Mouse (Mus musculus): Measurements from ENCODE around the gene Spred2. TPM values are rescaled to one million over a fixed set of nuclear protein-coding genes. Genes with fewer than 3 reads are reported as not detected.
"Not testable (repeated sequence)": the region's sequence is repeated elsewhere in the genome, so short reads cannot be mapped to it uniquely, and the experiment has no call there.

The Spred2 gene
- polyA plus RNA-seq, 1 experiment from 2014 or later: 4.7 TPM

DNA sequence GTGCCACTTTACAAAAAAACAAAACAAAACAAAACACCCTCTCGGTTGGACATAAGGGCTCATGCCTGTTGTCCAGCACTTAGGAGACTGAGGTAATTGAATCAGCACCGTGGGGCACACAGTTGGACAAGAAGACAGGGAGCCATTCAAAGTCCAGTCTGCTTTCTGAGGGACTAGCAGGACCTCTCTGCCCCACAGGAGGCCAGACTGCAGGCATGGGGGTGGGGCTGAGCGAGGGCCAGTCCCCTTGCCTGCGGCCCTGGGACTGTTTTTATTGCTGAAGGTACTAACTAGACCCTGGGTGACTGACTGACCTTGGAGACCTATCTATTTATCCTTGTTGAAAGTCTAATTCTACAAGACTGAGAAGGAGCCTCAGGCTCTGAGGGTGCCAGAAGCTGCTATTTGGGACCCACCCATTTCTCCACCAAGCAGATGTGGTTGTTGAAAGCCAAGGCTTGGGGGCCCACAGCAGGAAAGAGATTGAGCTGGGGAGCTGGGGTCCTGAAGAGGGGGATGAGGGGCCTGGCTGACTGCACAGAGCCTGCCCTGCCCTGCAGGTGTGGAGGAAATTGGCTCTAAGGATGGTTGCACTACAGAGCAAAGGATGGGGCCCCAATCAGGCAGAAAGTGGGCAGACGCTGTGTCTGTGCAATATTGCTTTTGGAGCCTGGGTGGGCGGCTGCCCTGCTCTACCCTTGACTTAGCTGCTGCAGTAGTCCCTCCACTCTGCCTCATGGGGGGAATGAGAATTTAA lies 117.2 kb downstream of the Spred2 start:
- Histone ChIP-seq H3K27ac (peak overlapping the region; percentile 25), H3K4me3 (no peak overlapping the region), H3K4me1 (replicated peaks) (peaks cover 30% of the 10 kb centered on the region), H3K9me3 (no peaks in the 10 kb centered on the region), H3K27me3 (ENCODE audit: insufficient read depth, poor library complexity, severe bottlenecking) (no peaks in the 10 kb centered on the region), H3K36me3 (no peaks in the 10 kb centered on the region)
- no peak for DNase-seq (ENCODE audit: low spot score)
- 20% methylated on average over 6 of the region's 6 CpGs for WGBS

DNA sequence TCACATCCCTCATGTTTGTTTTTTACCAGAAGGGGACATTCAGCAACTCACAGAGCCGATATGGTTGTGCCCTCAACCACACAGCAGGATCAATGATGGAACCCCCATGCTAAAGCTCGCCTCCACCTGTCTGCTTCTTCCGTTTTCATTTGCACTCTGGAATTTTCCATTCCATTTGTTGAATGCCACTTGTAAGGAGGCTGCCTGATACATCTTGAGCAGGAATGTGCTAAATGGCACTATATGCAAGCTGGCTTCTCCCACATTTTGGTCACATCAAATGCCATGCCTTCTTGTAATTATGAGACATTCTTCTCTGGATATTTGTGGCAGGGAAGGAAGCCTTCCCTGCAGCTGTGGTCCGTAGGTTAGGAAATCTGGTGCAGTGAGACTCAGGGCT lies 117.9 kb downstream of the Spred2 start:
- H3K9me3 ChIP-seq: no peaks in the 10 kb centered on the region
- no peak overlapping the region for H3K27ac ChIP-seq
- peaks cover 30% of the 10 kb centered on the region for H3K4me1 ChIP-seq (replicated peaks)
- H3K36me3 ChIP-seq: no peaks in the 10 kb centered on the region
- H3K4me3 ChIP-seq: no peak overlapping the region
- 64% methylated on average over 4 of the region's 4 CpGs for whole genome bisulfite sequencing
- H3K27me3 ChIP-seq (ENCODE audit: insufficient read depth, poor library complexity, severe bottlenecking): no peaks in the 10 kb centered on the region
- DNase-seq (ENCODE audit: low spot score): no peak

DNA sequence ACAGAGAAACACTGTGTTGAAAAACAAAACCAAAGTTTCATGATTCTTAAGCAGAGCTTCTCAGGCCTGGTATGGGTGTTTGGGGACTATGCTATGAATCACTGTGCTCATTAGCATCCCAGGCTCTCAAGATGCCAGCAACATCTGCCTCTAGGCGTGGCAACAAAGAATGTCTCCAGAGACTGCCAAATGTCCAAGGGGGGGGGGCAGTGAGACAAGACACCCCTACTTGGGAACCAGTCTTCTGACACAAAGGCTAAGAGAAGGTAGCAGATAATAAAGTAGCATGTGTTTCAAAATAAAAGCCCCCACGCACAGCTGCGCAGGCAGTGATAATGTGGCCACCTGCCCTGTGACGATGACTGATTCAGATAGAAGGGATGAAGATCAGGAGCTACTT lies 119.1 kb downstream of the Spred2 start:
- WGBS: 82% methylated on average over 4 of the region's 4 CpGs
- peaks cover 30% of the 10 kb centered on the region for H3K4me1 ChIP-seq (replicated peaks)

DNA sequence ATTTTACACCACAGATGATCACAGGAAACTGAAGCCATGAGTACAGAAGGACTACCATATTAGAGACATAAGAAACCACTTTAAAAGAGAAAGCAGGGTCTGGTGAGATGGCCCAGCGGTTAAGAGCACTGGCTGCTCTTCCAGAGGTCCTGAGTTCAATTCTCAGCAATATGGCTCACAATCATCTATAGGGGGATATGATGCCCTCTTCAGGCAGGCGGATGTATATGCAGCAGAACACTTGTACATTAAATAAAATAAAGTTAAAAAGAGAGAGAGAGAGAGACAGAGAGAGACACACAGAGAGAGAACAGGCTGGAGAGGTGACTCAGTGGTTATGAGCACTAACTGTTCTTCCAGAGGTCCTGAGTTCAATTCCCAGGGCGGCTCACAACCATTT lies 121.4 kb downstream of the Spred2 start:
- 63% methylated on average over 3 of the region's 3 CpGs for WGBS
- Histone ChIP-seq H3K27me3 (ENCODE audit: insufficient read depth, poor library complexity, severe bottlenecking) (no peaks in the 10 kb centered on the region), H3K4me3 (no peak overlapping the region), H3K9me3 (no peaks in the 10 kb centered on the region), H3K27ac (no peak overlapping the region), H3K36me3 (no peaks in the 10 kb centered on the region), H3K4me1 (replicated peaks) (peaks cover 25% of the 10 kb centered on the region)
- no peak for DNase-seq (ENCODE audit: low spot score)

More for the DNA sequence above, 119.1 kb downstream of the Spred2 start:
- Histone ChIP-seq H3K27me3 (ENCODE audit: insufficient read depth, poor library complexity, severe bottlenecking) (no peaks in the 10 kb centered on the region), H3K27ac (no peak overlapping the region), H3K9me3 (no peaks in the 10 kb centered on the region), H3K36me3 (no peaks in the 10 kb centered on the region), H3K4me3 (no peak overlapping the region)
- no peak for DNase-seq (ENCODE audit: low spot score)

DNA sequence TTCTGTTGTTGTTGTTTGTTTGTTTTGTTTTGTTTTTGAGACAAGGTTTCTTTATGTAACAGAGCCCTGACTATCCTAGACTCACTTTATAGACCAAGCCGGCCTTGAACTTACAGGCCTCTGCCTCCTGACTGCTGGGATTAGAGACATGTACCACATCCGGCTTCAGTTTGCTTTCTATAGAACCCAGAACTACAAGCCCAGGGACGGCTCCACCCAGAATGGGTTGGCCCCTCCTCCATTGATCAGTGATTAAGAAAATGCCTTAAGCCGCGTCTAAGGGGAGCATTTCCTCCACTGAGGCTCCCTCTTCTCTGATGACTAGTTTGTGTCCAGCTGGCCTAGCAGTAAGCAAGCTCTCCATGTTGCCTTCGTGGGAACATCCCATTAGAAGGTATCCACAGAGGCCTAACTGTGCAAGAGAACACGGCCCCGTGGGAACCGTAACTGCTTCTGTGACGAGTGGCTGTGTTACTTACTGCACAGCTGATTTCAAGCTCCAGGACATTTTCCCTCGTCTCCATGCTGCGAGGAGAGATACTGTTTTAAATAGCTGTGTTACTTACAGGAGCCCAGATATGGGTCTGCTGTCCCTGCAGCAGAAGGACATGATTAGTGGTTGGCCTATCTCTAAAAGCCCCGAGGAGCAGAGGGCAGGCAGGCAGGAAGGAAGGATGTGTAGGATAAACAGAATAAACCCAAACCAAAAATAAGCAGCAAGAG lies 128.8 kb downstream of the Spred2 start:
- no peaks in the 10 kb centered on the region; the same call in 1 of the 2 replicates for H3K4me1 ChIP-seq (replicated peaks)
- peak overlapping the region; percentile 1; the same call in 1 of the 2 replicates for H3K27ac ChIP-seq
- peaks cover 25% of the 10 kb centered on the region for H3K36me3 ChIP-seq
- WGBS: 69% methylated on average over 13 of the region's 13 CpGs
- DNase-seq (ENCODE audit: low spot score): no peak
- H3K9me3 ChIP-seq: no peaks in the 10 kb centered on the region
- H3K4me3 ChIP-seq: no peak overlapping the region
- no peaks in the 10 kb centered on the region for H3K27me3 ChIP-seq (ENCODE audit: insufficient read depth, poor library complexity, severe bottlenecking)

DNA sequence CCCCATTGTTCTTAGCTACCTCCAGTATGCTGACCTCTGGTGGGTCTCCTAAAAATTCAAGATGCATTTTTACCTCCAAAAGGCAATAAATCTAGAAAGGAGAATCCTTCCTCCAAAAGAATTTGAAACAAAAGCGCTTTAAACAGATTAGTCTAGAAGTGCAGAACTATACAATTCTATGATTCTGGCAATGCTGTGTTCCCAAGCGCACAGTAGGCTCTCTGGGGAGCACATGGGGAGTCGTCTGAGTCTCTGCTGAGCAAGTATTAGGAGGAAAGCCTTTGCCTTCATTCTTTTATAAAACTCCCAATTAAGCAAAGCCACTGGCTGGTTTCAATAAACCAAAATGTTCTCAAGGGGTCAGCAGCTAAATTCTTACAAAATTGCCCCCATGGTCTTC lies 129.8 kb downstream of the Spred2 start:
- no peak overlapping the region for H3K4me3 ChIP-seq
- no peak overlapping the region for H3K27ac ChIP-seq
- H3K4me1 ChIP-seq (replicated peaks): no peaks in the 10 kb centered on the region; the same call in 1 of the 2 replicates
- WGBS: 76% methylated on average over 3 of the region's 3 CpGs
- peaks cover 31% of the 10 kb centered on the region for H3K36me3 ChIP-seq
- no peaks in the 10 kb centered on the region for H3K9me3 ChIP-seq
- no peak for DNase-seq (ENCODE audit: low spot score)
- H3K27me3 ChIP-seq (ENCODE audit: insufficient read depth, poor library complexity, severe bottlenecking): no peaks in the 10 kb centered on the region

DNA sequence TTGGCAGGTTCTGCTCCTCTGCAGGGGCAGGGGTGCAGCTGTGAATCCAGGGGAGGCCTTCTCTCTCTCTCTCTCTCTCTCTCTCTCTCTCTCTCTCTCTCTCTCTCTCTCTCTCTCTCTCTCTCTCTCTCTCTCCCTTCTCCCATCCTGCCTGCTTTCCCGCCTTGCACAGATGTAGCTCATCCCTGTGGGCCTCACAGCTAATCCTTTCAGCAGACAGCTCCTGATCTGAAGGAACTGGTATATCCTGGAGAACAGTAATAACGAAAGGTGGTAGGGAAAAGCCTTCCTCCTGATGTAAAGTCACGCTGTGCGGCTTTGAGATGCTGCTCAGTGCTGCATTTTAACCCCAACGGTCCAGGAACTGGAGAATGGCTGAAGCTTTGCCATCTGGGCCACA lies 130.4 kb downstream of the Spred2 start:
- Histone ChIP-seq H3K4me1 (replicated peaks) (no peaks in the 10 kb centered on the region; the same call in 1 of the 2 replicates), H3K27ac (no peak overlapping the region), H3K4me3 (no peak overlapping the region), H3K27me3 (ENCODE audit: insufficient read depth, poor library complexity, severe bottlenecking) (no peaks in the 10 kb centered on the region), H3K9me3 (no peaks in the 10 kb centered on the region), H3K36me3 (peaks cover 37% of the 10 kb centered on the region)
- WGBS: 57% methylated on average over 5 of the region's 5 CpGs
- no peak for DNase-seq (ENCODE audit: low spot score)

DNA sequence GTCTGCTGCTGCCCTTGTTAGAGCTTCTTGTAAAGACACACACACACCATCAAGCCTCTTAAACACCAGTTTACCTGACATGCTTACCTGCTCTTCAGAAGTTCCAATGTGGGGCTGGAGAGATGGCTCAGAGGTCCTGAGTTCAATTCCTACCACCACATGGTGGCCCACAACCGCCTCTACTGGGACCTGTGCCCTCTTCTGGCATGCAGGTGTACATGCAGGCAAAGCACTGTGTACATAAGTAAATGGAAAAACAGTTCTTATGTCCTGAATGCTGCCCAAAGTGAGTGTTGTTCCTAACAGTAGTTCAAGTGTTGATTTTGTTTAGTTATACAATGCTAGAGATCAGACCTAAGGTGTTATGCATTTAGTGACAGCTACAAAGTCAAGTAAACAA lies 132.0 kb downstream of the Spred2 start:
- no peak for DNase-seq (ENCODE audit: low spot score)
- Histone ChIP-seq H3K27ac (no peak overlapping the region), H3K36me3 (peaks cover 53% of the 10 kb centered on the region), H3K9me3 (no peaks in the 10 kb centered on the region), H3K4me3 (no peak overlapping the region), H3K27me3 (ENCODE audit: insufficient read depth, poor library complexity, severe bottlenecking) (no peaks in the 10 kb centered on the region), H3K4me1 (replicated peaks) (no peaks in the 10 kb centered on the region; the same call in 1 of the 2 replicates)
- 81% methylated on average over 1 of the region's 1 CpGs for WGBS

DNA sequence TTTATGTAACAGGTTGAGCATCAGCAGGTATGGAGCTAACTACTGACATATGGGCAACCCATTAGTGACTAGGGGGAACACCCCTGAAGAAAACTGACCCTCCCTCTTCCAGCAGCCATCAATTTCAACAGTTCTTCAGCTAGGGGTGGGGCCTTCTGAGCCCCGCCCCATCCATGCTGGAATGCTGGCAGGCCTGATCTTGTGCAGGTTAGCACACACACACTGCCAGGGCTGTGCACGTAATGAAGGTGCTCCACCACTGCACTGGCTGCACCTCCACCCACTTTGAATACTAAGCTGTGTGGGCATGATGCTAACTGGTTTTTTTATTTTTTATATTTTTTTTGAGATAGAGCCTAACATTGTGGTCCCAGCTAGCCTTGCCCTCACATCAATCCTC lies 133.3 kb downstream of the Spred2 start:
- Histone ChIP-seq H3K36me3 (peaks cover 60% of the 10 kb centered on the region), H3K27ac (no peak overlapping the region), H3K9me3 (no peaks in the 10 kb centered on the region), H3K4me1 (replicated peaks) (no peaks in the 10 kb centered on the region; the same call in 1 of the 2 replicates), H3K4me3 (no peak overlapping the region), H3K27me3 (ENCODE audit: insufficient read depth, poor library complexity, severe bottlenecking) (no peaks in the 10 kb centered on the region)
- no peak for DNase-seq (ENCODE audit: low spot score)
- 89% methylated on average over 2 of the region's 2 CpGs for WGBS

DNA sequence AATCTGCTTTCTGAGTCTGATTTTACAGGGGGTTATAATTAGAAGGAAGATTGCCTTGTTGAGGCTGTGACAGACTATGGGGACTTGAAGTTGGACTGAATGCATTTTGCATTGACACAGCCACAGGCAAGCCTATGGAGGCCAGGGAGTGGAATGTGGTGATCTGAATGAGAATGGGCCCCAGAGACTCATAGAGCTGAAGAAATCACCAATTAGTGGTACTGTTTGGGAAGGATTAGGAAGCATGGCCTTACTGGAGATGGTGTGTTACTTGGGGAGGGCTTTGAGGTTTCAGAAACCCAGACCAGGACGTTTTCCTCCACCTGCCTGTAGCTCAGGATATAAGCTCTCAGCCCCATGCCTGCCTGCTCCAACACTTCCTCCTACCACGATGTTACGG lies 135.6 kb downstream of the Spred2 start:
- H3K9me3 ChIP-seq: no peaks in the 10 kb centered on the region
- peaks cover 63% of the 10 kb centered on the region for H3K36me3 ChIP-seq
- DNase-seq (ENCODE audit: low spot score): no peak
- 88% methylated on average over 3 of the region's 3 CpGs for WGBS
- H3K4me3 ChIP-seq: no peak overlapping the region
- no peak overlapping the region for H3K27ac ChIP-seq
- H3K27me3 ChIP-seq (ENCODE audit: insufficient read depth, poor library complexity, severe bottlenecking): no peaks in the 10 kb centered on the region
- H3K4me1 ChIP-seq (replicated peaks): peaks cover 9% of the 10 kb centered on the region; the same call in 1 of the 2 replicates

DNA sequence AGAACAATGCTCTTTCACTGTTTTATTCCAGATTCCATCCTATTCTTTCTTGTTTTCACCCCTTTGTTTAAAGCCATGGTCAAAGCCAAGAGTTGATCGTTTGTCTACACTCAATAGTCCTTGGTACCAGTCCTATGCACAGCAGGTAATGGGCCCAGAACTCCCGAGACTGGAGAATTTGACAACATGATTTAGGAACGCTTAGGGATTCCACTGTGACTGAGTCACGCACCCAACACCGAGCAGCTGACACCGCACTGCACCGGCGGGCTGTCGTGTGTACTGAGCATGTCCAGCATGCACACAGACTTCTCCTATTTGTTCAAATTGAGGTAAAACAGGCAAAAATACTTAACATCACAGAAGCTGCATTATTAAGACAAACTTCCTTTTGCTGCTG lies 138.6 kb downstream of the Spred2 start:
- H3K9me3 ChIP-seq; H3K4me3 ChIP-seq; DNase-seq (ENCODE audit: low spot score); H3K27me3 ChIP-seq (ENCODE audit: insufficient read depth, poor library complexity, severe bottlenecking); H3K27ac ChIP-seq: not testable (repeated sequence)
- WGBS: 91% methylated on average over 9 of the region's 9 CpGs
- peaks cover 13% of the 10 kb centered on the region; the same call in 1 of the 2 replicates for H3K4me1 ChIP-seq (replicated peaks)
- peaks cover 65% of the 10 kb centered on the region for H3K36me3 ChIP-seq

DNA sequence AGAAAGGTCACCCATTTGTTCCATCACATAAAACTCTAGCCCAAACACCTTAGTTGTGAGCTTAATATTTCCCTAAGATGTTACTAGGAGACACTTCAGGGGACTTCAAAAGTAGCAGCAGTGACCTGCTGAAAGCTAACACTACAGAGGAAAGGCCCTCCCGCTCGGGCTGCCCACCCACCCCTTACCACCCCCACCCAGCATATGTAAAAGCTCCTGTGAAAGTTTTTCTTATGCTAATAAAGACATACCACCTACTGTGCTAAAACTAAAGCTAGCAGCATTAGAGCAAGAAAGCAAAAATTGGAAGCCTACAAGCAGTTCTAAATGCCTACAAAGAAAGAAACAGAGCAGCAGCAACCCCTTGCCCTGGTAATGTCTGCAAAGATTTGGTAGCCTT lies 139.9 kb downstream of the Spred2 start:
- not testable (repeated sequence) for H3K9me3 ChIP-seq
- peaks cover 69% of the 10 kb centered on the region for H3K36me3 ChIP-seq

DNA sequence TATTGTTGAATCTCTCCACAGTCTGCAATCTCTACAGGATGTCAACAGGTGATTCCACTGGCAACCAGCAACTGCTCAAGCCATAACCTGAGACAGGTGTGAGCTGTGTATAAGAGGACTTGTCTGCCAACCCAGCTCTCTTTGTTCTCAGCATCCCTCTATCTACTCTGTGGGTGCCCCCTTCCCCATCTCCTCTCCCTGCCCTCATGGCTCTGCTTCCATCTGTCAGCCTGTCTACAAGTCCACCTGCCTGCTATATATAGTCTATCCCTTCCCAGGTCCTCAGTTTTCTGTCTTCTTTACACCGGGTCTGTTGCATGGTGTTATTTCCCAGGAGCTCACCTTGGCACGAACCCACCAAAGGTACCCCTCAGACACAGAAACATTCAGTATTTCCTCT lies 140.8 kb downstream of the Spred2 start:
- Histone ChIP-seq H3K4me3 (no peak overlapping the region), H3K4me1 (replicated peaks) (peaks cover 13% of the 10 kb centered on the region; the same call in 1 of the 2 replicates), H3K27me3 (ENCODE audit: insufficient read depth, poor library complexity, severe bottlenecking) (no peaks in the 10 kb centered on the region), H3K27ac (no peak overlapping the region), H3K36me3 (peaks cover 69% of the 10 kb centered on the region), H3K9me3 (no peaks in the 10 kb centered on the region)
- no peak for DNase-seq (ENCODE audit: low spot score)
- WGBS: 91% methylated on average over 2 of the region's 2 CpGs

More for the DNA sequence above, 139.9 kb downstream of the Spred2 start:
- not testable (repeated sequence) for H3K27ac ChIP-seq; H3K4me3 ChIP-seq; DNase-seq (ENCODE audit: low spot score); H3K27me3 ChIP-seq (ENCODE audit: insufficient read depth, poor library complexity, severe bottlenecking)
- 21% methylated on average over 2 of the region's 2 CpGs for WGBS
- peaks cover 13% of the 10 kb centered on the region; the same call in 1 of the 2 replicates for H3K4me1 ChIP-seq (replicated peaks)
